Mouse (Mus musculus) C2C12 (cell line): ENCODE measurements around the gene Naxe.

Experiments used
- CEBPB ChIP-seq: IDR thresholded peaks from one replicate; pipeline ENCODE4 v1.6.1; 2011; ENCODE audit warnings: low read depth, mild to moderate bottlenecking, control low read depth, moderate library complexity
- CTCF ChIP-seq: IDR thresholded peaks from one replicate; pipeline ENCODE4 v1.5.1; 2011; ENCODE audit not compliant: control insufficient read depth, insufficient read depth, insufficient read length
- FOSL1 ChIP-seq: IDR thresholded peaks from one replicate; pipeline ENCODE4 v1.8.0; 2011; ENCODE audit warnings: mild to moderate bottlenecking, low read length; ENCODE audit not compliant: poor library complexity, insufficient read depth, severe bottlenecking
- MAX ChIP-seq: IDR thresholded peaks from one replicate; pipeline ENCODE4 v1.6.1; 2011; ENCODE audit warnings: mild to moderate bottlenecking, control low read depth
- MYOD1 ChIP-seq: IDR thresholded peaks from one replicate; pipeline ENCODE4 v1.6.1; 2011; ENCODE audit warnings: low read depth; ENCODE audit not compliant: control insufficient read depth, insufficient read length
- MYOG ChIP-seq: IDR thresholded peaks from one replicate; pipeline ENCODE4 v1.6.1; 2011; ENCODE audit not compliant: control insufficient read depth, insufficient read length; ENCODE audit errors: extremely low read depth
- USF1 ChIP-seq: IDR thresholded peaks from one replicate; pipeline ENCODE4 v1.6.1; 2011; ENCODE audit warnings: low read depth, mild to moderate bottlenecking, control low read depth, moderate library complexity

DNA sequence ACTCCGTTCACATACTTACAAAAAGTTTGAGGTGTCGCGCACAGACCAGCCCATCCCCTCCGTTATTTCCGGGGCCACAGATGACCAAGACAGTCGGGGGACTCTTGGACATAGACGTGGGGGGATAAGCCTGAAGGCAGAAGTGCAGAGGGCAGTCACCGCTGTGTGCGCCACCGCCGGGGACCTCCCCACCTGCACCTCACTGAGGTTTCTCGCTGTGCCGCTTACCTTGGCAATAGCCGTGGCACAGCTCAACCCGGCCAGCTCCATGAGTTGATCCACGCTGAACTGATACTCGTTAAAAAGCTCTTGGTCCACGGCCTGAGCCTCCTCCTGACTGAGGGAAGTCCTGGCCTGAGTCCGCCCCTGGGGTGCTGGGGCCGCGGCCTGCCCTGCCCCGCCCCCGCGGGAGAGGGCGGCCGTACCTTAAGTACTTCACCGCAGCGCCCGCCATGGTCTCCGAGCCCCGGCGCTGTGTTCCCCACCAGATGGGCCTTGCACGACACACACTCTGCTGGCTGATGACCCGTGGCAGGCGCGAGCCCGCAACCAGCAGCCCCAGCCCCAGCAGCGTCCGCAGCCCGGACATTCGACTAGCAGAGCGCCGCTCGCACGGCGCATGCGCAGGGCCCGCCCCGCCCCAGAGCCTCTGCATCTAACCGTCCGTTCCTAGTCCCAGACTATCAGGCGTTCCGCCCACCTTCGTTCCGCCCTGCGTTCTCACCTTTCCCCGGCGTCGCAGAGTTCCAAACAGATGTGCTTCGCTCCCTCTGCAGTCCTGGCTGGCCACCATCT lies at the start of gene Naxe:
- no peak for TF ChIP-seq CTCF
- TF ChIP-seq MYOG = no peak
- no peak for TF ChIP-seq MYOD1
- no peak for TF ChIP-seq CEBPB
- TF ChIP-seq FOSL1 = no peak
- no peak for TF ChIP-seq USF1
- TF ChIP-seq MAX = peak; percentile 92
